Mouse (Mus musculus): ENCODE data around the gene Gm20388. TPM values are rescaled to one million over a fixed set of nuclear protein-coding genes. Genes with fewer than 3 reads are reported as not detected.

Gene Gm20388
- total RNA-seq, 1 experiment: 27.0 TPM

DNA sequence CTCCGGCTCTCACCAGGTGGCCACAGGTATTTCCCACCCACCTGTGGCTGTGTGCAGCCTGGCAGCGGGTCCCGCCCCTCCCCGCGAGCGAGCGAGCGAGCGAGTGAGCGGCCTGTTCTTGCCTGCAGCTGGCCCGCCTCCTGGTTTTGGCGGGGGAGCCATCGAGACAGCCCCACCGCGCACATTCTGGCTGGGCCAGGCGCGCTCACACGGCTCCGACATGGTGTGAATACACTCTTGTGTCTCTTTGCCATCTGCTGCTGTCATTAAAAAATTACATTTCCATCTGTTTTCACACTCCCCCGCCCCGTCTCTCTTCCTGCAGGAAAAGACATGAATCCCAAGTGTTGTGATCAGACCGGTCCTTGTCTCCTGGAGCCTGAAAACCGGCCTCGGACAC, 687.9 kb downstream of the Gm20388 start:
- peaks cover 0 to 14% of the 10 kb centered on the region in 2 experiments; a peak in 2 of 4 replicates for H3K4me1 ChIP-seq (ENCODE audit: control insufficient read depth in 2 of 2, insufficient read depth in 2 of 2, low read length in 2 of 2, poor library complexity in 1 of 2)
- H3K9me3 ChIP-seq (ENCODE audit: control insufficient read depth, insufficient read depth, low read depth, low read length): no peaks in the 10 kb centered on the region
- H3K36me3 ChIP-seq (ENCODE audit: control insufficient read depth, insufficient read depth, low read length, poor library complexity, severe bottlenecking): no peaks in the 10 kb centered on the region
- in situ Hi-C loops (cut with MboI; ENCODE audit: low sequenced_read_pairs in 2 of 2, unreplicated experiment in 2 of 2): no loop called here
- no peak overlapping the region for H3K27ac ChIP-seq (ENCODE audit: insufficient read depth, low read depth, low read length, poor library complexity, severe bottlenecking)
- peak overlapping the region; percentile 40; the same call in 1 of the 2 replicates for H3K9ac ChIP-seq (ENCODE audit: insufficient read depth, low read depth, low read length, poor library complexity, severe bottlenecking)
- no peak for DNase-seq (ENCODE audit: low read depth, low spot score)
- H3K4me3 ChIP-seq (ENCODE audit: insufficient read depth in 1 of 2, low read depth in 1 of 2, low read length in 2 of 2, poor library complexity in 1 of 2, severe bottlenecking in 1 of 2): peak overlapping the region in 1 of 2 experiments; percentile 27; a peak in 2 of 4 replicates
- TF ChIP-seq ZC3H11A (IDR thresholded peaks at IDR 0.05; ENCODE audit: borderline replicate concordance, low read depth, low read length) (no peak), CHD2 (IDR thresholded peaks at IDR 0.05; ENCODE audit: low read depth, low read length) (no peak), ZNF384 (IDR thresholded peaks at IDR 0.05; ENCODE audit: low read depth, low read length) (no peak), MAFK (IDR thresholded peaks at IDR 0.05; ENCODE audit: insufficient read depth, low read depth, low read length) (no peak), HCFC1 (IDR thresholded peaks at IDR 0.05; ENCODE audit: borderline replicate concordance, insufficient read depth, low read length) (no peak)

- H3K36me3 ChIP-seq (ENCODE audit: control insufficient read depth, insufficient read depth, low read length, poor library complexity, severe bottlenecking): no peaks in the 10 kb centered on the region
- in situ Hi-C loops (cut with MboI; ENCODE audit: low sequenced_read_pairs in 2 of 2, unreplicated experiment in 2 of 2): no loop called here
- H3K4me1 ChIP-seq (ENCODE audit: control insufficient read depth in 2 of 2, insufficient read depth in 2 of 2, low read length in 2 of 2, poor library complexity in 1 of 2): peaks cover 0 to 14% of the 10 kb centered on the region in 2 experiments; a peak in 2 of 4 replicates
- H3K9me3 ChIP-seq (ENCODE audit: control insufficient read depth, insufficient read depth, low read depth, low read length): no peaks in the 10 kb centered on the region
- H3K9ac ChIP-seq (ENCODE audit: insufficient read depth, low read depth, low read length, poor library complexity, severe bottlenecking): no peak overlapping the region
- no peak overlapping the region for H3K27ac ChIP-seq (ENCODE audit: insufficient read depth, low read depth, low read length, poor library complexity, severe bottlenecking)
- no peak for TF ChIP-seq HCFC1 (IDR thresholded peaks at IDR 0.05; ENCODE audit: borderline replicate concordance, insufficient read depth, low read length)
- peak; percentile 50; the same call in 1 of the 2 replicates for TF ChIP-seq ZC3H11A (IDR thresholded peaks at IDR 0.05; ENCODE audit: borderline replicate concordance, low read depth, low read length)
- no peak overlapping the region for H3K4me3 ChIP-seq (ENCODE audit: insufficient read depth in 1 of 2, low read depth in 1 of 2, low read length in 2 of 2, poor library complexity in 1 of 2, severe bottlenecking in 1 of 2)
- DNase-seq (ENCODE audit: low read depth, low spot score): peak; percentile 61
Observed at GRCm38 (mm10) chr8:120599504-120599903, 688.9 kb downstream of the Gm20388 start.

DNA sequence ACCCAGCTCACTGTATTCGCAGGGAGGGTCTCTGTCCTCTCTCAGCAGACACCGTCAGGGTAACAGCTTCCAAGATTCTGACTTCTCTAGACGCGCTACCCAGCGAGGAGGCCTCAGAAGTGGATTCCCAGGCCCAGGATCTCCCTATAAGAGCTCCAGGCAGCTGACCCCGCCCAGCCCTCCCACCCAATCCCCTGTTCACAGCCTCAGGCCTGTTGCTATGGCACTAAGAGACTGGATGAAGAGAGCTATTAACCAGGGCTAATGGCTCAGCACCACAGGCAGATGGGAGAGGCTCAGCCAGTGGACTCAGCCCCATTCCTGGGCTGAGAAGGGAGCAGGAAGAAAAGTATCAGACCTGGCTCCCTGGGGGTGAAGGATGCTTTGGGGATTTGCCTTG, 692.0 kb downstream of the Gm20388 start:
- Histone ChIP-seq H3K4me1 (ENCODE audit: control insufficient read depth in 2 of 2, insufficient read depth in 2 of 2, low read length in 2 of 2, poor library complexity in 1 of 2) (peaks cover under 1 to 18% of the 10 kb centered on the region in 2 experiments; a peak in 2 of 4 replicates), H3K9ac (ENCODE audit: insufficient read depth, low read depth, low read length, poor library complexity, severe bottlenecking) (no peak overlapping the region), H3K4me3 (ENCODE audit: insufficient read depth in 1 of 2, low read depth in 1 of 2, low read length in 2 of 2, poor library complexity in 1 of 2, severe bottlenecking in 1 of 2) (no peak overlapping the region), H3K27ac (ENCODE audit: insufficient read depth, low read depth, low read length, poor library complexity, severe bottlenecking) (peak overlapping the region; percentile 18; the same call in 1 of the 2 replicates), H3K36me3 (ENCODE audit: control insufficient read depth, insufficient read depth, low read length, poor library complexity, severe bottlenecking) (no peaks in the 10 kb centered on the region), H3K9me3 (ENCODE audit: control insufficient read depth, insufficient read depth, low read depth, low read length) (no peaks in the 10 kb centered on the region)
- no peak for TF ChIP-seq ZNF384 (IDR thresholded peaks at IDR 0.05; ENCODE audit: low read depth, low read length)
- no peak for TF ChIP-seq HCFC1 (IDR thresholded peaks at IDR 0.05; ENCODE audit: borderline replicate concordance, insufficient read depth, low read length)
- no peak for TF ChIP-seq ZC3H11A (IDR thresholded peaks at IDR 0.05; ENCODE audit: borderline replicate concordance, low read depth, low read length)
- TF ChIP-seq MAFK (IDR thresholded peaks at IDR 0.05; ENCODE audit: insufficient read depth, low read depth, low read length): no peak
- TF ChIP-seq CHD2 (IDR thresholded peaks at IDR 0.05; ENCODE audit: low read depth, low read length): no peak
- DNase-seq (ENCODE audit: low read depth, low spot score): peak; percentile 73
- in situ Hi-C loops (cut with MboI; ENCODE audit: low sequenced_read_pairs in 2 of 2, unreplicated experiment in 2 of 2): no loop called here

DNA sequence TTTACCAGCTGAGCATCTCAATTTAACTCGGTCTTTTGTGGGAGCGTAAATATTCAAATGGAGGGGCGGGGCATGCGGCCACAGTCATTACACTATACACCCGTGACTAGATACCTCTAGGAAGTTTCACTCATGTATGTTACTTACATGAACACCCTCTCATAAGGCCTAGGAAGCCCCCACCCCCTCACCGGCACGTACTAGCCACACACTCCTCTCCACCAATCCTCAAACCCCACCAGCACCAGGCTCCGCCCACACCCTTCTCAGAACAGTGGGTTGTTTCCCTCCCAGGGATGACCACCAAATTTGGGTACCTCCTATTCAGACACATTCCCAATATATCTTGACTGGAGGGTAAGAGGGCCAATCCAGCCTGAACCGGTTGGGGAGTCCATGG, 696.8 kb downstream of the Gm20388 start:
- H3K36me3 ChIP-seq (ENCODE audit: control insufficient read depth, insufficient read depth, low read length, poor library complexity, severe bottlenecking): no peaks in the 10 kb centered on the region; the same call in 1 of the 2 replicates
- no peak overlapping the region for H3K27ac ChIP-seq (ENCODE audit: insufficient read depth, low read depth, low read length, poor library complexity, severe bottlenecking)
- in situ Hi-C loops (cut with MboI; ENCODE audit: low sequenced_read_pairs in 2 of 2, unreplicated experiment in 2 of 2): no loop called here
- DNase-seq (ENCODE audit: low read depth, low spot score): no peak
- TF ChIP-seq HCFC1 (IDR thresholded peaks at IDR 0.05; ENCODE audit: borderline replicate concordance, insufficient read depth, low read length) (no peak), CHD2 (IDR thresholded peaks at IDR 0.05; ENCODE audit: low read depth, low read length) (no peak), ZNF384 (IDR thresholded peaks at IDR 0.05; ENCODE audit: low read depth, low read length) (no peak), MAFK (IDR thresholded peaks at IDR 0.05; ENCODE audit: insufficient read depth, low read depth, low read length) (no peak), ZC3H11A (IDR thresholded peaks at IDR 0.05; ENCODE audit: borderline replicate concordance, low read depth, low read length) (no peak)
- no peaks in the 10 kb centered on the region for H3K9me3 ChIP-seq (ENCODE audit: control insufficient read depth, insufficient read depth, low read depth, low read length)
- peaks cover 2 to 11% of the 10 kb centered on the region in 2 experiments; a peak in 2 of 4 replicates for H3K4me1 ChIP-seq (ENCODE audit: control insufficient read depth in 2 of 2, insufficient read depth in 2 of 2, low read length in 2 of 2, poor library complexity in 1 of 2)
- H3K4me3 ChIP-seq (ENCODE audit: insufficient read depth in 1 of 2, low read depth in 1 of 2, low read length in 2 of 2, poor library complexity in 1 of 2, severe bottlenecking in 1 of 2): no peak overlapping the region
- no peak overlapping the region for H3K9ac ChIP-seq (ENCODE audit: insufficient read depth, low read depth, low read length, poor library complexity, severe bottlenecking)

- H3K4me3 ChIP-seq (ENCODE audit: insufficient read depth in 1 of 2, low read depth in 1 of 2, low read length in 2 of 2, poor library complexity in 1 of 2, severe bottlenecking in 1 of 2): no peak overlapping the region
- H3K4me1 ChIP-seq (ENCODE audit: control insufficient read depth in 2 of 2, insufficient read depth in 2 of 2, low read length in 2 of 2, poor library complexity in 1 of 2): peaks cover 2 to 8% of the 10 kb centered on the region in 2 experiments; a peak in 1 of 4 replicates
- H3K27ac ChIP-seq (ENCODE audit: insufficient read depth, low read depth, low read length, poor library complexity, severe bottlenecking): no peak overlapping the region
- TF ChIP-seq CHD2 (IDR thresholded peaks at IDR 0.05; ENCODE audit: low read depth, low read length) (no peak), ZNF384 (IDR thresholded peaks at IDR 0.05; ENCODE audit: low read depth, low read length) (no peak), HCFC1 (IDR thresholded peaks at IDR 0.05; ENCODE audit: borderline replicate concordance, insufficient read depth, low read length) (no peak), MAFK (IDR thresholded peaks at IDR 0.05; ENCODE audit: insufficient read depth, low read depth, low read length) (no peak), ZC3H11A (IDR thresholded peaks at IDR 0.05; ENCODE audit: borderline replicate concordance, low read depth, low read length) (0 out of 2 replicates have a peak, but pooled peaks have one; percentile 12)
- in situ Hi-C loops (cut with MboI; ENCODE audit: low sequenced_read_pairs in 2 of 2, unreplicated experiment in 2 of 2): no loop called here
- H3K36me3 ChIP-seq (ENCODE audit: control insufficient read depth, insufficient read depth, low read length, poor library complexity, severe bottlenecking): no peaks in the 10 kb centered on the region; the same call in 1 of the 2 replicates
- H3K9ac ChIP-seq (ENCODE audit: insufficient read depth, low read depth, low read length, poor library complexity, severe bottlenecking): no peak overlapping the region
- peak; percentile 73 for DNase-seq (ENCODE audit: low read depth, low spot score)
- no peaks in the 10 kb centered on the region for H3K9me3 ChIP-seq (ENCODE audit: control insufficient read depth, insufficient read depth, low read depth, low read length)
Observed at GRCm38 (mm10) chr8:120607885-120608284, 697.2 kb downstream of the Gm20388 start.
